Mouse (Mus musculus): ENCODE measurements around the gene Gm1330. TPM values are rescaled to one million over a fixed set of nuclear protein-coding genes. Genes with fewer than 3 reads are reported as not detected.
"Not testable (repeated sequence)": the region's sequence is repeated elsewhere in the genome, so short reads cannot be mapped to it uniquely, and the experiment has no call there.

Gm1330 gene
- total RNA-seq (2014; rRNA removed) (not detected in 2 replicates), polyA plus RNA-seq (2012; rRNA removed) (not detected in 2 replicates)

DNA sequence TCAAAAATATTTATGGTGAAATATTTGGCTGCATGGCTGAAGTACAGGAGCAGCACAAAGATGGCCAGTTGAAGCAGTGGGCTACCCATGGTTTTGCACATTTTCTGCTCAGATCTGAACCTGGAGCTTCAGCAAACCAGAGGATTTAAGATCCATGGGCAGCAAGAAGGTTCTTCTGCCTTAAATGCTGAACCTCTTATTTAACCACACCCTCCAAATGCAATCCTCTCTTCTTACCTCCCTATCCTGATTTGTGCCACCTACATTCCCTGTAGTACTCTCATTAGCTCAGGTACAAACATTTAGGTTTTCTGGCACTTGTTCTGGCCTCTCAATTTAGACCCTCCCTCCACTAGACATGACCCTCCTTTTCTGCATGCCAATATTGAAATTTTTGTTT is at the start of gene Gm1330:
TSS of gene Gm1330 (minus strand) at position 101 of the 400 bp plus-strand sequence.
- Histone ChIP-seq H3K36me3 (ENCODE audit: control insufficient read depth, insufficient read depth, low read length) (no peaks in the 10 kb centered on the region), H3K4me1 (ENCODE audit: control insufficient read depth, insufficient read depth, low read length) (no peaks in the 10 kb centered on the region), H3K4me3 (ENCODE audit: insufficient read depth, low read depth, low read length) (no peak within 1 kb of the TSS), H3K9ac (ENCODE audit: low read depth, low read length) (no peak within 1 kb of the TSS), H3K27me3 (ENCODE audit: control insufficient read depth, insufficient read depth, low read length) (no peaks in the 10 kb centered on the region), H3K27ac (replicated peaks; ENCODE audit: insufficient read depth, low read depth, low read length) (no peak within 1 kb of the TSS), H3K79me2 (ENCODE audit: control insufficient read depth, insufficient read depth, low read length) (no peaks in the 10 kb centered on the region)
- TF ChIP-seq CTCF (IDR thresholded peaks at IDR 0.05; ENCODE audit: low read depth, low read length) (no peak), POLR2A (IDR thresholded peaks at IDR 0.05; ENCODE audit: extremely low read depth, insufficient read depth, low read length) (no peak)
- no peak for DNase-seq (ENCODE audit: extremely low read depth, low read depth, low spot score)

DNA sequence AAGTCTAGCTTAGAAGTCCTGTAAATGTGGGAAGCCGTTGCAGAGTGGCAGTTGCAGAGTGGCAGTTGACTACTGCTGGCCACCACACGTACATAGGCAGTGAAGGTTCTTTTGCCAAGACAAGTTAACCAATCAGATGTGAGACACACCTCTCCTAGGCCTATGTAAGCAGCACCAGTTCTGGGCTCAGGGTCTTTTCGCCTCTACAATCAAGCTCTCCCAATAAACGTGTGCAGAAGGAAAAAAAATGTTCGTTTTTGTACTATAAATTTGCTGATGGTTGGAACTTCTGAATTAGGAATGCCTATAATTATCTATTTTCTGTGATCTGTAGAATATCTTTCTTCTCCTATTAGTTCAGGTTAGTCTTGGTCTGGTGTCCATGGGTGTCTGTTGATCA is 14.1 kb upstream of the Gm1330 start, which contains the start of gene Gm10750:
TSS of gene Gm10750 (minus strand) at position 101 of the 400 bp plus-strand sequence.
- not testable (repeated sequence) for H3K27ac ChIP-seq (replicated peaks; ENCODE audit: insufficient read depth, low read depth, low read length); H3K4me1 ChIP-seq (ENCODE audit: control insufficient read depth, insufficient read depth, low read length); H3K79me2 ChIP-seq (ENCODE audit: control insufficient read depth, insufficient read depth, low read length); H3K4me3 ChIP-seq (ENCODE audit: insufficient read depth, low read depth, low read length); H3K9ac ChIP-seq (ENCODE audit: low read depth, low read length); DNase-seq (ENCODE audit: extremely low read depth, low read depth, low spot score); H3K36me3 ChIP-seq (ENCODE audit: control insufficient read depth, insufficient read depth, low read length); H3K27me3 ChIP-seq (ENCODE audit: control insufficient read depth, insufficient read depth, low read length)
- WGBS, result 62% methylated on average over 5 of the region's 5 CpGs

DNA sequence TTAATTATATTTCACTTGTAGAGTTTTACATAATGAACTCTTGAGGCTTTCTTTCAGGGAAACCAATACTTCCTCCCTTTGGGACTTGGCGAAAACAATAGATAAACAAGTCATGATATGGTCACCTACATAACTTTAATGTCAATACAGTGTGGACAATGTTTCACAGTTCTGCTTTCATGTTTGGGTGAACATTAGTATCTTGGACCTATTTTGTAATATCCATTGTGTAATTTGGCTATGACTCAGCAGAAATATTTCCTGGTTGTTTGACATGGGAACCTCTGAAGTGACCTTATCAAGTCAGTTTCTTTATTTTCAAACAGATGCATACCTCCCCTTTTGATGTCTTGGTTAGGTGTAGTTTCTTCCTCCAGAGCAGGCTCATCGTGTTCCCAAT is 1.8 kb upstream of the Gm1330 start:
- H3K27me3 ChIP-seq (ENCODE audit: control insufficient read depth, insufficient read depth, low read length), result no peaks in the 10 kb centered on the region
- DNase-seq (ENCODE audit: extremely low read depth, low read depth, low spot score), result peak; percentile 97
- no peaks in the 10 kb centered on the region for H3K36me3 ChIP-seq (ENCODE audit: control insufficient read depth, insufficient read depth, low read length)
- no peaks in the 10 kb centered on the region for H3K79me2 ChIP-seq (ENCODE audit: control insufficient read depth, insufficient read depth, low read length)
- 34% methylated on average over 2 of the region's 2 CpGs for WGBS
- H3K4me1 ChIP-seq (ENCODE audit: control insufficient read depth, insufficient read depth, low read length), result no peaks in the 10 kb centered on the region
- TF ChIP-seq CTCF (IDR thresholded peaks at IDR 0.05; ENCODE audit: low read depth, low read length) (no peak), POLR2A (IDR thresholded peaks at IDR 0.05; ENCODE audit: extremely low read depth, insufficient read depth, low read length) (no peak)
- no peak overlapping the region for H3K9ac ChIP-seq (ENCODE audit: low read depth, low read length)
- no peak overlapping the region for H3K4me3 ChIP-seq (ENCODE audit: insufficient read depth, low read depth, low read length)
- no peak overlapping the region for H3K27ac ChIP-seq (replicated peaks; ENCODE audit: insufficient read depth, low read depth, low read length)

DNA sequence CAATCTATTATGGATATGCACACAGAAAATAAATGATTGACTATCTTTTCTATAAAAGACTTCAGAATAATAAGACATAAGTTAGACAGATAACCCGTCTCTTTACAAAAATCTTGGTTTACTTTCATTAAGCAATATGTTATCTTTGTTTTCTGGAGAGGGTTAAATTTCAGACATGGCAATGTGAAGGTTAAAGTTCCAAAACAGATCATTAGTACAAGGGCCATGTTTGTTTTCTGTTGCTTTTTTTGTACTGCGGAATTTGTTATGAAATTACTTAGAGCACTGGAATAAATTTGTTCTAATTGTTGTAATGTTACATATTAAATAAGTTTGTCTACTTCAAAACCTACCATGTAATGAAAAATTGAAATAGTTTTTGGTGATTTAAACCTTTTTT is 7.9 kb downstream of the Gm1330 start:
- 28% methylated on average over 2 of the region's 2 CpGs for WGBS
- no peaks in the 10 kb centered on the region for H3K79me2 ChIP-seq (ENCODE audit: control insufficient read depth, insufficient read depth, low read length)
- H3K36me3 ChIP-seq (ENCODE audit: control insufficient read depth, insufficient read depth, low read length), result no peaks in the 10 kb centered on the region
- no peak overlapping the region for H3K9ac ChIP-seq (ENCODE audit: low read depth, low read length)
- DNase-seq (ENCODE audit: extremely low read depth, low read depth, low spot score), result peak; percentile 90
- no peak overlapping the region for H3K27ac ChIP-seq (replicated peaks; ENCODE audit: insufficient read depth, low read depth, low read length)
- TF ChIP-seq POLR2A (IDR thresholded peaks at IDR 0.05; ENCODE audit: extremely low read depth, insufficient read depth, low read length), result no peak
- no peak for TF ChIP-seq CTCF (IDR thresholded peaks at IDR 0.05; ENCODE audit: low read depth, low read length)
- no peaks in the 10 kb centered on the region for H3K4me1 ChIP-seq (ENCODE audit: control insufficient read depth, insufficient read depth, low read length)
- H3K4me3 ChIP-seq (ENCODE audit: insufficient read depth, low read depth, low read length), result no peak overlapping the region
- H3K27me3 ChIP-seq (ENCODE audit: control insufficient read depth, insufficient read depth, low read length), result no peaks in the 10 kb centered on the region

Other genes with a start within 250 kb of the Gm1330 start
- gene Cst11, start 231.8 kb downstream of the Gm1330 start, total RNA-seq (2014; rRNA removed), result not detected in 2 replicates
- not detected in 2 replicates for gene Cst11, start 231.8 kb downstream of the Gm1330 start, polyA plus RNA-seq (2012; rRNA removed)
- gene 8030411F24Rik, start 221.2 kb downstream of the Gm1330 start, total RNA-seq (2014; rRNA removed), result not detected in 2 replicates
- not detected in 2 replicates for gene 8030411F24Rik, start 221.2 kb downstream of the Gm1330 start, polyA plus RNA-seq (2012; rRNA removed)
- not detected in 2 replicates for gene Cst12, start 213.9 kb downstream of the Gm1330 start, total RNA-seq (2014; rRNA removed)
- gene Cst12, start 213.9 kb downstream of the Gm1330 start, polyA plus RNA-seq (2012; rRNA removed), result not detected in 2 replicates
- gene Cst8, start 204.5 kb downstream of the Gm1330 start, total RNA-seq (2014; rRNA removed), result not detected in 2 replicates
- gene Cst8, start 204.5 kb downstream of the Gm1330 start, polyA plus RNA-seq (2012; rRNA removed), result not detected in 2 replicates
- gene Cst13, start 183.2 kb downstream of the Gm1330 start, total RNA-seq (2014; rRNA removed), result not detected in 2 replicates
- not detected in 2 replicates for gene Cst13, start 183.2 kb downstream of the Gm1330 start, polyA plus RNA-seq (2012; rRNA removed)
- not detected in 2 replicates for gene Cst9, start 168.1 kb downstream of the Gm1330 start, total RNA-seq (2014; rRNA removed)
- gene Cst9, start 168.1 kb downstream of the Gm1330 start, polyA plus RNA-seq (2012; rRNA removed), result not detected in 2 replicates
- 0.20 TPM in 1 of 2 replicates, not detected in the other for gene 9230104L09Rik, start 138.2 kb downstream of the Gm1330 start, total RNA-seq (2014; rRNA removed)
- not detected in 2 replicates for gene 9230104L09Rik, start 138.2 kb downstream of the Gm1330 start, polyA plus RNA-seq (2012; rRNA removed)
- gene Cst3, start 127.6 kb downstream of the Gm1330 start, total RNA-seq (2014; rRNA removed), result 251 and 282 TPM in 2 replicates
- 436 and 441 TPM in 2 replicates for gene Cst3, start 127.6 kb downstream of the Gm1330 start, polyA plus RNA-seq (2012; rRNA removed)
- gene Gm10750, start 14.0 kb upstream of the Gm1330 start, total RNA-seq (2014; rRNA removed), result not detected in 2 replicates
- gene Gm10750, start 14.0 kb upstream of the Gm1330 start, polyA plus RNA-seq (2012; rRNA removed), result not detected in 2 replicates

All from liver, adult 2 months (tissue).